Mouse (Mus musculus): ENCODE data around the gene Xpnpep3. TPM values are rescaled to one million over a fixed set of nuclear protein-coding genes. Genes with fewer than 3 reads are reported as not detected.

The Xpnpep3 gene
- polyA plus RNA-seq, 1 experiment, result 14.9 TPM

- TF ChIP-seq CTCF (IDR thresholded peaks at IDR 0.05; ENCODE audit: control insufficient read depth, insufficient read depth, insufficient replicate concordance, low read depth, low read length) (no peak), POLR2A (IDR thresholded peaks at IDR 0.05; ENCODE audit: control insufficient read depth, low read depth, low read length) (peak; percentile 70)
- Histone ChIP-seq H3K4me1 (ENCODE audit: control insufficient read depth, insufficient read depth, low read length) (peaks cover 2% of the 10 kb centered on the region), H3K27ac (ENCODE audit: control insufficient read depth, insufficient read depth, low read depth, low read length) (peak within 1 kb of the TSS; percentile 68), H3K27me3 (ENCODE audit: control insufficient read depth, insufficient read depth, low read length) (no peaks in the 10 kb centered on the region), H3K4me3 (ENCODE audit: control insufficient read depth, low read depth, low read length) (peak within 1 kb of the TSS; percentile 93), H3K36me3 (ENCODE audit: control insufficient read depth, insufficient read depth, low read length) (peaks cover 2% of the 10 kb centered on the region; the same call in 1 of the 2 replicates)
Observed at GRCm38 (mm10) chr15:81360345-81361021, 39.5 kb upstream of the Xpnpep3 start, which contains the start of gene Slc25a17. Slc25a17 (minus strand) TSS chr15:81360812.

GRCm38 (mm10) chr15:81361022-81361404 lies 38.9 kb upstream of the Xpnpep3 start:
- TF ChIP-seq POLR2A (IDR thresholded peaks at IDR 0.05; ENCODE audit: control insufficient read depth, low read depth, low read length) (no peak), CTCF (IDR thresholded peaks at IDR 0.05; ENCODE audit: control insufficient read depth, insufficient read depth, insufficient replicate concordance, low read depth, low read length) (no peak)
- Histone ChIP-seq H3K36me3 (ENCODE audit: control insufficient read depth, insufficient read depth, low read length) (peaks cover 2% of the 10 kb centered on the region), H3K4me1 (ENCODE audit: control insufficient read depth, insufficient read depth, low read length) (peaks cover 2% of the 10 kb centered on the region), H3K4me3 (ENCODE audit: control insufficient read depth, low read depth, low read length) (peak overlapping the region; percentile 93), H3K27ac (ENCODE audit: control insufficient read depth, insufficient read depth, low read depth, low read length) (peak overlapping the region; percentile 34; the same call in 1 of the 2 replicates), H3K27me3 (ENCODE audit: control insufficient read depth, insufficient read depth, low read length) (no peaks in the 10 kb centered on the region)

GRCm38 (mm10) chr15:81361417-81362015 lies 38.4 kb upstream of the Xpnpep3 start:
- no peaks in the 10 kb centered on the region for H3K27me3 ChIP-seq (ENCODE audit: control insufficient read depth, insufficient read depth, low read length)
- H3K27ac ChIP-seq (ENCODE audit: control insufficient read depth, insufficient read depth, low read depth, low read length), result no peak overlapping the region
- H3K4me1 ChIP-seq (ENCODE audit: control insufficient read depth, insufficient read depth, low read length), result peaks cover 2% of the 10 kb centered on the region
- H3K4me3 ChIP-seq (ENCODE audit: control insufficient read depth, low read depth, low read length), result no peak overlapping the region
- TF ChIP-seq POLR2A (IDR thresholded peaks at IDR 0.05; ENCODE audit: control insufficient read depth, low read depth, low read length), result no peak
- TF ChIP-seq CTCF (IDR thresholded peaks at IDR 0.05; ENCODE audit: control insufficient read depth, insufficient read depth, insufficient replicate concordance, low read depth, low read length), result no peak
- peaks cover 3% of the 10 kb centered on the region for H3K36me3 ChIP-seq (ENCODE audit: control insufficient read depth, insufficient read depth, low read length)

- Histone ChIP-seq H3K27me3 (ENCODE audit: control insufficient read depth, insufficient read depth, low read length) (no peaks in the 10 kb centered on the region), H3K27ac (ENCODE audit: control insufficient read depth, insufficient read depth, low read depth, low read length) (no peak overlapping the region), H3K4me3 (ENCODE audit: control insufficient read depth, low read depth, low read length) (no peak overlapping the region), H3K36me3 (ENCODE audit: control insufficient read depth, insufficient read depth, low read length) (peaks cover 3% of the 10 kb centered on the region), H3K4me1 (ENCODE audit: control insufficient read depth, insufficient read depth, low read length) (peaks cover 2% of the 10 kb centered on the region)
- TF ChIP-seq POLR2A (IDR thresholded peaks at IDR 0.05; ENCODE audit: control insufficient read depth, low read depth, low read length) (no peak), CTCF (IDR thresholded peaks at IDR 0.05; ENCODE audit: control insufficient read depth, insufficient read depth, insufficient replicate concordance, low read depth, low read length) (no peak)
Observed at GRCm38 (mm10) chr15:81362501-81362900, 37.4 kb upstream of the Xpnpep3 start.

GRCm38 (mm10) chr15:81364271-81364670 lies 35.7 kb upstream of the Xpnpep3 start:
- H3K4me3 ChIP-seq (ENCODE audit: control insufficient read depth, low read depth, low read length), result no peak overlapping the region
- peaks cover 2% of the 10 kb centered on the region for H3K4me1 ChIP-seq (ENCODE audit: control insufficient read depth, insufficient read depth, low read length)
- no peaks in the 10 kb centered on the region for H3K27me3 ChIP-seq (ENCODE audit: control insufficient read depth, insufficient read depth, low read length)
- H3K27ac ChIP-seq (ENCODE audit: control insufficient read depth, insufficient read depth, low read depth, low read length), result no peak overlapping the region
- TF ChIP-seq POLR2A (IDR thresholded peaks at IDR 0.05; ENCODE audit: control insufficient read depth, low read depth, low read length) (no peak), CTCF (IDR thresholded peaks at IDR 0.05; ENCODE audit: control insufficient read depth, insufficient read depth, insufficient replicate concordance, low read depth, low read length) (no peak)
- H3K36me3 ChIP-seq (ENCODE audit: control insufficient read depth, insufficient read depth, low read length), result peaks cover 3% of the 10 kb centered on the region

GRCm38 (mm10) chr15:81365246-81365645 lies 34.7 kb upstream of the Xpnpep3 start:
- H3K36me3 ChIP-seq (ENCODE audit: control insufficient read depth, insufficient read depth, low read length), result peaks cover 3% of the 10 kb centered on the region
- no peaks in the 10 kb centered on the region for H3K27me3 ChIP-seq (ENCODE audit: control insufficient read depth, insufficient read depth, low read length)
- TF ChIP-seq CTCF (IDR thresholded peaks at IDR 0.05; ENCODE audit: control insufficient read depth, insufficient read depth, insufficient replicate concordance, low read depth, low read length) (no peak), POLR2A (IDR thresholded peaks at IDR 0.05; ENCODE audit: control insufficient read depth, low read depth, low read length) (no peak)

GRCm38 (mm10) chr15:81366241-81366640 lies 33.7 kb upstream of the Xpnpep3 start:
- no peaks in the 10 kb centered on the region; the same call in 1 of the 2 replicates for H3K4me1 ChIP-seq (ENCODE audit: control insufficient read depth, insufficient read depth, low read length)
- H3K36me3 ChIP-seq (ENCODE audit: control insufficient read depth, insufficient read depth, low read length), result peaks cover 3% of the 10 kb centered on the region
- H3K4me3 ChIP-seq (ENCODE audit: control insufficient read depth, low read depth, low read length), result no peak overlapping the region
- TF ChIP-seq CTCF (IDR thresholded peaks at IDR 0.05; ENCODE audit: control insufficient read depth, insufficient read depth, insufficient replicate concordance, low read depth, low read length), result no peak
- TF ChIP-seq POLR2A (IDR thresholded peaks at IDR 0.05; ENCODE audit: control insufficient read depth, low read depth, low read length), result no peak
- no peak overlapping the region for H3K27ac ChIP-seq (ENCODE audit: control insufficient read depth, insufficient read depth, low read depth, low read length)
- H3K27me3 ChIP-seq (ENCODE audit: control insufficient read depth, insufficient read depth, low read length), result no peaks in the 10 kb centered on the region

More at GRCm38 (mm10) chr15:81365246-81365645, 34.7 kb upstream of the Xpnpep3 start:
- no peak overlapping the region for H3K27ac ChIP-seq (ENCODE audit: control insufficient read depth, insufficient read depth, low read depth, low read length)
- no peak overlapping the region for H3K4me3 ChIP-seq (ENCODE audit: control insufficient read depth, low read depth, low read length)
- H3K4me1 ChIP-seq (ENCODE audit: control insufficient read depth, insufficient read depth, low read length), result peaks cover 2% of the 10 kb centered on the region
